In genomic region chr1:59162309-59163024, GRCm38 (mm10) we compare ENCODE assay signal across 16 mouse cellular contexts. TPM values are rescaled to one million over a fixed set of nuclear protein-coding genes. Genes with fewer than 3 reads are reported as not detected.
DNase-seq lines count a peak whose midpoint lies in the region; ATAC-seq and TF ChIP-seq lines count a peak whose summit lies in the region.
"Had no signal": no experiment of that assay in that cellular context is flagged by ENCODE, and none has a peak within 500 bp of the region (broad histone marks: within the 10 kb centered on the region; RNA-seq: fewer than 3 reads in every experiment).

No protein-coding gene starts in this region.

- H3K4me1 ChIP-seq in forebrain, postnatal 0 days (ENCODE audit: insufficient read depth), result no peaks in the 10 kb centered on the region
- no peaks in the 10 kb centered on the region for H3K4me1 ChIP-seq in forebrain, embryonic 11.5 days (replicated peaks; ENCODE audit: control insufficient read depth, insufficient read depth, low read length)
- H3K4me1 ChIP-seq in E14TG2a.4 (replicated peaks; ENCODE audit: low read depth, low read length), result peaks cover 12% of the 10 kb centered on the region
- no peaks in the 10 kb centered on the region for H3K4me1 ChIP-seq in embryonic facial prominence, embryonic 14.5 days (ENCODE audit: control insufficient read depth, insufficient read depth, low read length)
- H3K4me1 ChIP-seq: heart, embryonic 13.5 days; lung, embryonic 15.5 days; neural tube, embryonic 15.5 days had no signal

- TF ChIP-seq CTCF in forebrain, postnatal 0 days (IDR thresholded peaks at IDR 0.05; ENCODE audit: low read depth), result no peak
- no peak for TF ChIP-seq CTCF in E14TG2a.4 (conservative IDR thresholded peaks at IDR 0.05; ENCODE audit: low read length)
- no peak for TF ChIP-seq CTCF in brain, embryonic 14.5 days (IDR thresholded peaks at IDR 0.05; ENCODE audit: borderline replicate concordance, extremely low read depth, insufficient read depth, insufficient read length)

- peaks cover 31% of the 10 kb centered on the region for H3K36me3 ChIP-seq in forebrain, postnatal 0 days (ENCODE audit: insufficient read depth)
- peaks cover 2% of the 10 kb centered on the region; the same call in 1 of the 2 replicates for H3K36me3 ChIP-seq in forebrain, embryonic 11.5 days (ENCODE audit: control insufficient read depth, insufficient read depth, low read length)
- H3K36me3 ChIP-seq in E14TG2a.4 (ENCODE audit: insufficient read depth, low read length), result peaks cover 41% of the 10 kb centered on the region
- H3K36me3 ChIP-seq in embryonic facial prominence, embryonic 14.5 days (ENCODE audit: control insufficient read depth, insufficient read depth, low read length), result peaks cover 28% of the 10 kb centered on the region

- H3K9me3 ChIP-seq in forebrain, postnatal 0 days (ENCODE audit: low read length), result no peaks in the 10 kb centered on the region
- H3K9me3 ChIP-seq in forebrain, embryonic 11.5 days (ENCODE audit: control insufficient read depth, low read length), result no peaks in the 10 kb centered on the region
- H3K9me3 ChIP-seq in E14TG2a.4 (ENCODE audit: low read length), result no peaks in the 10 kb centered on the region
- no peaks in the 10 kb centered on the region for H3K9me3 ChIP-seq in embryonic facial prominence, embryonic 14.5 days (ENCODE audit: control insufficient read depth, low read length)
- H3K9me3 ChIP-seq: heart, embryonic 13.5 days; liver, embryonic 12.5 days; lung, embryonic 15.5 days; neural tube, embryonic 15.5 days had no signal

- no peak for TF ChIP-seq POLR2A in brain, embryonic 14.5 days (IDR thresholded peaks at IDR 0.05; ENCODE audit: borderline replicate concordance, extremely low read depth, insufficient read depth, insufficient read length, poor library complexity, severe bottlenecking)

- no peak for DNase-seq in forebrain, postnatal 0 days
- no peak for DNase-seq in forebrain, embryonic 11.5 days (ENCODE audit: low spot score)
- DNase-seq in brain, embryonic 14.5 days (ENCODE audit: low read depth), result peak; percentile 3
- DNase-seq in embryonic facial prominence, embryonic 14.5 days (ENCODE audit: low spot score), result peak; percentile 68
- DNase-seq in lung, postnatal 25 days (ENCODE audit: low spot score), result no peak
- no peak for DNase-seq in thymus, postnatal 36 days
- DNase-seq in MN1 (ENCODE audit: low spot score), result no peak
- DNase-seq: B cell, adult 2 months; heart, postnatal 4 days had no signal

- peak; percentile 8; the same call in 1 of the 2 replicates for ATAC-seq in forebrain, postnatal 0 days
- no peak for ATAC-seq in forebrain, embryonic 11.5 days (replicated peaks; ENCODE audit: low FRiP score)
- peak; percentile 65; the same call in 1 of the 2 replicates for ATAC-seq in embryonic facial prominence, embryonic 14.5 days (ENCODE audit: low read depth)
- ATAC-seq: forebrain, embryonic 16.5 days; liver, embryonic 12.5 days had no signal

- 24% methylated on average over 8 of the region's 8 CpGs for WGBS in forebrain, postnatal 0 days
- WGBS in forebrain, embryonic 11.5 days, result 27% methylated on average over 8 of the region's 8 CpGs
- 39% methylated on average over 8 of the region's 8 CpGs for WGBS in embryonic facial prominence, embryonic 14.5 days

- H3K27me3 ChIP-seq in forebrain, postnatal 0 days (ENCODE audit: insufficient read depth, low read length), result no peaks in the 10 kb centered on the region
- H3K27me3 ChIP-seq in forebrain, embryonic 11.5 days (ENCODE audit: control insufficient read depth, insufficient read depth, low read length), result no peaks in the 10 kb centered on the region; the same call in 1 of the 2 replicates
- no peaks in the 10 kb centered on the region for H3K27me3 ChIP-seq in E14TG2a.4 (ENCODE audit: insufficient read depth, low read length)
- no peaks in the 10 kb centered on the region for H3K27me3 ChIP-seq in embryonic facial prominence, embryonic 14.5 days (replicated peaks; ENCODE audit: control insufficient read depth, insufficient read depth, low read length)
- H3K27me3 ChIP-seq: heart, embryonic 13.5 days; liver, embryonic 12.5 days; lung, embryonic 15.5 days; neural tube, embryonic 15.5 days had no signal

- no peak overlapping the region for H3K9ac ChIP-seq in forebrain, postnatal 0 days
- H3K9ac ChIP-seq in forebrain, embryonic 11.5 days (ENCODE audit: low read length), result no peak overlapping the region
- no peak overlapping the region for H3K9ac ChIP-seq in embryonic facial prominence, embryonic 14.5 days (ENCODE audit: low read depth, low read length)
- H3K9ac ChIP-seq: heart, embryonic 13.5 days; liver, embryonic 12.5 days; lung, embryonic 15.5 days; neural tube, embryonic 15.5 days had no signal

- no peak overlapping the region for H3K4me3 ChIP-seq in forebrain, postnatal 0 days (ENCODE audit: low read depth, low read length)
- H3K4me3 ChIP-seq in forebrain, embryonic 11.5 days (ENCODE audit: low read depth, low read length), result no peak overlapping the region
- H3K4me3 ChIP-seq in E14TG2a.4 (replicated peaks; ENCODE audit: low read length), result peak overlapping the region; percentile 29; the same call in 1 of the 2 replicates
- no peak overlapping the region for H3K4me3 ChIP-seq in embryonic facial prominence, embryonic 14.5 days (ENCODE audit: low read depth, low read length)
- H3K4me3 ChIP-seq: erythroblast, embryonic 14.5 days; heart, embryonic 13.5 days; liver, embryonic 12.5 days; lung, embryonic 15.5 days; neural tube, embryonic 15.5 days had no signal

- H3K4me2 ChIP-seq in forebrain, postnatal 0 days (ENCODE audit: low read depth), result no peak overlapping the region
- no peak overlapping the region for H3K4me2 ChIP-seq in forebrain, embryonic 11.5 days (ENCODE audit: low read depth, low read length, severe bottlenecking)
- H3K4me2 ChIP-seq in embryonic facial prominence, embryonic 14.5 days (ENCODE audit: low read depth, low read length), result no peak overlapping the region
- H3K4me2 ChIP-seq: heart, embryonic 13.5 days; liver, embryonic 12.5 days; lung, embryonic 15.5 days; neural tube, embryonic 15.5 days had no signal

- no peak overlapping the region for H3K27ac ChIP-seq in forebrain, postnatal 0 days (ENCODE audit: low read depth, low read length)
- H3K27ac ChIP-seq in forebrain, embryonic 11.5 days (ENCODE audit: low read depth, low read length), result no peak overlapping the region
- H3K27ac ChIP-seq in embryonic facial prominence, embryonic 14.5 days (replicated peaks; ENCODE audit: low read depth, low read length), result no peak overlapping the region
- H3K27ac ChIP-seq: heart, embryonic 13.5 days; liver, embryonic 12.5 days; lung, embryonic 15.5 days; neural tube, embryonic 15.5 days had no signal

RNA-seq across cellular contexts. Expression of gene Mpp4, which starts 0.7 kb away (rescaled TPM):
- 1.9 and 2.1 TPM in 2 replicates for total RNA-seq in forebrain, postnatal 0 days (2014; rRNA removed)
- 0.47 and 0.65 TPM in 2 replicates for polyA plus RNA-seq in forebrain, postnatal 0 days (2015; fragmentation: Nextera tagmentation; extraction: Ambion mirVana)
- polyA plus RNA-seq in forebrain, embryonic 11.5 days (2014; fragmentation: Nextera tagmentation; extraction: Ambion mirVana), result 0.61 and 0.69 TPM in 2 replicates
- 2.2 and 3.0 TPM in 2 replicates for polyA plus RNA-seq in brain, embryonic 14.5 days (2012; rRNA removed)
- polyA plus RNA-seq in embryonic facial prominence, embryonic 14.5 days (2014; fragmentation: Nextera tagmentation; extraction: Ambion mirVana), result 0.26 and 0.28 TPM in 2 replicates

RNA-seq across cellular contexts. Expression of gene Tmem237, which starts 42.3 kb away (rescaled TPM):
- total RNA-seq in forebrain, postnatal 0 days (2014; rRNA removed), result 31.9 and 36.2 TPM in 2 replicates
- polyA plus RNA-seq in forebrain, postnatal 0 days (2015; fragmentation: Nextera tagmentation; extraction: Ambion mirVana), result 59.7 and 62.6 TPM in 2 replicates
- 54.9 TPM in 2 replicates for polyA plus RNA-seq in forebrain, embryonic 11.5 days (2014; fragmentation: Nextera tagmentation; extraction: Ambion mirVana)
- 30.8 and 34.0 TPM in 2 replicates for polyA plus RNA-seq in brain, embryonic 14.5 days (2012; rRNA removed)
- polyA plus RNA-seq in embryonic facial prominence, embryonic 14.5 days (2014; fragmentation: Nextera tagmentation; extraction: Ambion mirVana), result 20.1 and 29.9 TPM in 2 replicates

Comparison
In these comparisons a context has a peak if more than half of its experiments do, and no peak if none do; other contexts are left out.
1. DNase-seq: peak in brain, embryonic 14.5 days (single experiment) and embryonic facial prominence, embryonic 14.5 days (single experiment); none in forebrain, postnatal 0 days (single experiment), forebrain, embryonic 11.5 days (single experiment), lung, postnatal 25 days (single experiment), thymus, postnatal 36 days (0 of 2) and MN1 (single experiment).